Mouse (Mus musculus): Measurements from ENCODE around the gene Dtx3. TPM values are rescaled to one million over a fixed set of nuclear protein-coding genes. Genes with fewer than 3 reads are reported as not detected.

The Dtx3 gene
- total RNA-seq (2023), result 10 to 100 TPM; 13.1 to 15.4 TPM

GRCm38 (mm10) chr10:127195328-127196129, at the start of gene Dtx3:
Gene Dtx3, minus strand, starts transcription at chr10:127195728.

DNA sequence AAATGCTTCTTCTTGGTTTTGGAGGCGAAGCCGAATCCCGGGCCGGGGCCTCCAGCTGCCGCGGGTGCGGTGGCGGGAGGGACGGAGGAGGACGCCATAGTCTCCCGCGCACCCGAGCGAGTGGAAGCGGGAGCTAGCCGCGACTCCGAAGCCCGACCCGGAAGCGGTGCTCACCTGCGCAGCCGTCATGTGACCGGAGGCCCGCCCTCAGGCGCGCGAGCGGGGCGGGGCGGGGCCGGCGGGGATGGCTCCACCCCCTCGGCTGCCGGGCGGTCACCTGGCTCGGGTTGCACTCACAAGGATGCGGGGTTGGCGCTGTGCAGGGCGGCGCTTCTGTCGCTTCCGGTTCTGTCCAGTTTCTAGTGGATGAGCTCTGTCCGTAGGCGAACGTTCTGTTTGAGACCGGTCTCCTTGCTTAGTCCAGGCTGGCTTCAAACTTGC, 15.9 kb upstream of the Dtx3 start, which contains the start of gene Pip4k2c:
Pip4k2c (minus strand) TSS at position 172 of the 441 bp plus-strand sequence.

DNA sequence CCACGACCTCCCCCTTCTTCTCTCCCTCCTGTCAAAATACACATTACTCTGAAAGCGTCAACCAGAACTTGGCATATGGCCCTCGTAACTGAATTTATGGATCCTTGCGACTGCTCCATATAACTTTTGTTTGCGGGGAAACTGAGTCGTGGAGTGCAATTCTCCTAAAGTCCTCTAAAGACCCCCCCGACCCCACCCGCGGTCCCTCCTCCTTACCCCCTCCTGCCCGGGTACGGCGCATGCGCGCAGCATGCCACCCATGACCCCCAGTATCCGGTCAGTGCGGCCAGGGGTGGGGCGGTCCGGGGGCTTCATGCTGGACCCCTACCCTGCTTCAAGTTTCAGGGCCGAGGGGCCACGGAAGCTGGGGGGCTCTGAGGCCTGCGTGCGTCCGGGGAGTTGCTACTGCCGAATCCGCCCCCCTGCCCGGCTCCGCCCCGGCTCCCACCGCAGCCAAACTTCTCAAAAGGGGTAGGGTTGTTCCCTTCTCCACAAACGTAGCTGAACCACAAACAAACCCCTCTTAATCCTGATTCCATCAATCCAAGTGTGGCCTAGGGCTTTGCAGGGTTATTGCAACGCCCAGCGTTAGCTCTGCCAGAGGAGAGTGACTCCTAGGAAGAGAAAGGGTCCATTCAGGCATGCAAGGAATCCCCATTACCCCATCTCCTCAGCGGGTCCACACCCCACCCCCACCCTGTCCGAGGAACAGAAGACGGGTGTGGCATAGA, 5.7 kb downstream of the Dtx3 start, which contains the start of gene Arhgef25:
Arhgef25 (minus strand) TSS at position 433 of the 731 bp plus-strand sequence.

DNA sequence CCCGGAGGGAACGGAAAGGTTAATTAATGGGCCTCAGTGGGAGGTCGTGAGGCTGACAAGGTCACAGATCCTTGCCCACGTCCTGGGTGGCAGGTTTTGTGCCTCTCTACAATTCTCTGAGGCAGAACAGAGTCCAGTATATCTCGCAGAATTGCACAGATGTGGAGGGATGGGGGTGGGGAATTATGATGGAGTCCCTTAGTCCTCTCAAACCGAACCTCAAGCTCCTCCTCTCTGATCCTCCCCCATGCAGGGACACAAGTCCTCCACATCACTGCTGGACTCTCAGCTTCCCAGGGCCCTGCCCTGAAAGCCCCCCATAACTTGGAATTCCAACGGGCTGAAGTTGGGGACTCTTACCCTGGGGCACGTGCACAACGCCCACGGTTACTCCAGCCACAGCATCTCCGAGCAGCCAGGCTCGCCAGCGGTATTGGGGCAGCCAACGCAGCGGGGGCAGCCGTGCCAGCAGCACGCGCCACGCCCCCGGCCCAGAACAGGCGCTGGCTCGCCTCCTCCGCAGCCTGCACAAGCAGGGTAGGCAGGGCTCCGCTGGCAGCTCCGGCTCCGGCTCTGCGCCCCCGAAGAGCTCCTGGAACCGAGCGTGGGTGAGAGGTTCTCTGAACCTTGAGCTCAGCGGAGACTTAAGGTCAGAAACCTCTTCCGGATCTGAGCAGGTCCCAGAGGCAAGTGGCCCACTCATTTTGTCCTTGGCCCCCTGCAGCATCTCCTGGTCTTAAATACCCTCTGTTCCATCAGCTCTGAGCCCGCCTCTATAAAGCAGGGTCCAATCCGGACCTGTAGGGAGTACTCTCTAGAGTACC, 15.4 kb downstream of the Dtx3 start, which contains the start of gene Slc26a10:
Slc26a10 (minus strand) TSS at position 775 of the 824 bp plus-strand sequence.

GRCm38 (mm10) chr10:127164631-127165353, 30.7 kb downstream of the Dtx3 start, which contains the start of gene B4galnt1:
Gene B4galnt1, plus strand, starts transcription at chr10:127165225.

Other genes starting within 250 kb of the Dtx3 start
- 100 to 1,000 TPM; 115 to 116 TPM for gene Ctdsp2, start 217.0 kb downstream of the Dtx3 start, total RNA-seq (2023)
- 1 to 10 TPM in 1 of 2 experiments, under 1 TPM in 1; 0.15 to 1.1 TPM for gene Avil, start 195.0 kb downstream of the Dtx3 start, total RNA-seq (2023)
- gene Tsfm, start 164.9 kb downstream of the Dtx3 start, total RNA-seq (2023), result 10 to 100 TPM; 10.6 to 12.4 TPM
- 1 to 10 TPM; 4.9 to 5.1 TPM for gene Mettl1, start 154.3 kb downstream of the Dtx3 start, total RNA-seq (2023)
- under 1 TPM in 1 of 2 experiments, not detected in 1; 0.24 TPM for gene Eef1akmt3, start 154.2 kb downstream of the Dtx3 start, total RNA-seq (2023)
- gene Cyp27b1, start 147.5 kb downstream of the Dtx3 start, total RNA-seq (2023), result under 1 TPM in 1 of 2 experiments, not detected in 1; 0.73 TPM
- gene March9, start 135.5 kb downstream of the Dtx3 start, total RNA-seq (2023), result under 1 TPM in 1 of 2 experiments, not detected in 1; 0.11 TPM
- gene Cdk4, start 132.2 kb downstream of the Dtx3 start, total RNA-seq (2023), result 100 to 1,000 TPM; 114 to 127 TPM
- 10 to 100 TPM; 22.0 to 22.1 TPM for gene Tspan31, start 125.5 kb downstream of the Dtx3 start, total RNA-seq (2023)
- 10 to 100 TPM; 43.8 to 49.3 TPM for gene Agap2, start 120.4 kb downstream of the Dtx3 start, total RNA-seq (2023)
- gene Os9, start 74.6 kb downstream of the Dtx3 start, total RNA-seq (2023), result 100 to 1,000 TPM; 106 to 107 TPM
- gene B4galnt1, start 30.5 kb downstream of the Dtx3 start, total RNA-seq (2023), result 100 to 1,000 TPM; 104 to 113 TPM
- gene Slc26a10, start 15.1 kb downstream of the Dtx3 start, total RNA-seq (2023), result not detected
- gene Arhgef25, start 5.6 kb downstream of the Dtx3 start, total RNA-seq (2023), result under 1 TPM; 0.56 to 0.73 TPM
- gene Pip4k2c, start 15.9 kb upstream of the Dtx3 start, total RNA-seq (2023), result 10 to 100 TPM; 27.5 to 28.8 TPM
- under 1 TPM; 0.26 to 0.58 TPM for gene Kif5a, start 67.6 kb upstream of the Dtx3 start, total RNA-seq (2023)
- gene Dctn2, start 70.6 kb upstream of the Dtx3 start, total RNA-seq (2023), result 100 to 1,000 TPM; 106 to 116 TPM
- gene Mbd6, start 93.3 kb upstream of the Dtx3 start, total RNA-seq (2023), result 100 to 1,000 TPM; 141 to 142 TPM
- gene Mars, start 116.1 kb upstream of the Dtx3 start, total RNA-seq (2023), result 10 to 100 TPM; 35.8 to 38.0 TPM
- 100 to 1,000 TPM; 264 to 270 TPM for gene Arhgap9, start 126.2 kb upstream of the Dtx3 start, total RNA-seq (2023)
- gene Gli1, start 146.2 kb upstream of the Dtx3 start, total RNA-seq (2023), result not detected
- gene Inhbe, start 158.7 kb upstream of the Dtx3 start, total RNA-seq (2023), result not detected
- gene Inhbc, start 174.7 kb upstream of the Dtx3 start, total RNA-seq (2023), result not detected
- gene R3hdm2, start 184.6 kb upstream of the Dtx3 start, total RNA-seq (2023), result 100 to 1,000 TPM in 1 of 2 experiments, 10 to 100 TPM in 1; 88.4 to 109 TPM